Mouse (Mus musculus) heart, postnatal 0 days (tissue): Measurements from ENCODE around the gene Dnah10.

ENCODE experiments used
- CTCF ChIP-seq: IDR thresholded peaks from 2 replicates; pipeline ENCODE4 v1.5.1; 2016; ENCODE audit warnings: antibody characterized with exemption, control low read depth, low read depth
- EP300 ChIP-seq: IDR thresholded peaks from 2 replicates; pipeline ENCODE4 v1.6.1; 2016; ENCODE audit warnings: antibody characterized with exemption, low read depth

DNA sequence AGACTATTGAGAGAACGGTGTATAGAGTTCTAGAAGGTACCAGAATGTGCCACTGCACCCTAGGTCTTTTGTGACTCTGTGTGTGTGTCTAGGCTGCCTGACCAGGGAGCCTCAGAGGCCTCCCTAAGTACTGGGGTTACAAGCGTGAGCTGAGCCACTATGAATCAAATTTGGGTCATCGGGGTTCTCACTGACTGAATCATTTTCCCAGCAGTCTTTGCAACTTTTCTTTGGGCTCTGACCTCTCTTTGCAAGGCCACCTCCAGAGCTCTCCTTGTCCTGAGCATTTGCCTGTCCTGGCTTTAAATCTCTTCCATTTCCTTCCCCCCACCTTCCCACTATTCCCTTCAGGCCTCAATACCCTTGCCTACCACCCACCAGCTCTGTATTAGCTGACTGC, 19.0 kb downstream of the Dnah10 start:
- no peak for TF ChIP-seq CTCF
- TF ChIP-seq EP300: no peak
